Mouse (Mus musculus) ES-Bruce4 (cell line): ENCODE results near the gene Lamc1.

Experiments used
- EP300 ChIP-seq: IDR thresholded peaks from 2 replicates; pipeline ENCODE4 v1.6.1; 2011; ENCODE audit warnings: low read depth, low read length; ENCODE audit not compliant: insufficient read depth
- POLR2A ChIP-seq: IDR thresholded peaks from one replicate; pipeline ENCODE4 v1.8.1; 2011; ENCODE audit warnings: low read length; ENCODE audit not compliant: insufficient read depth

GRCm38 (mm10) chr1:153316956-153317355, 15.6 kb downstream of the Lamc1 start:
- no peak for TF ChIP-seq EP300
- TF ChIP-seq POLR2A, result no peak
